Mouse (Mus musculus) stomach, postnatal 0 days (tissue): ENCODE data around the gene Cd3d.

Source experiments
- CTCF ChIP-seq: IDR thresholded peaks from 2 replicates; pipeline ENCODE4 v1.5.1; 2016; ENCODE audit warnings: antibody characterized with exemption, low read depth, mild to moderate bottlenecking, moderate library complexity
- EP300 ChIP-seq: optimal IDR thresholded peaks from 2 replicates; pipeline ENCODE3; 2016; ENCODE audit warnings: antibody characterized with exemption

DNA sequence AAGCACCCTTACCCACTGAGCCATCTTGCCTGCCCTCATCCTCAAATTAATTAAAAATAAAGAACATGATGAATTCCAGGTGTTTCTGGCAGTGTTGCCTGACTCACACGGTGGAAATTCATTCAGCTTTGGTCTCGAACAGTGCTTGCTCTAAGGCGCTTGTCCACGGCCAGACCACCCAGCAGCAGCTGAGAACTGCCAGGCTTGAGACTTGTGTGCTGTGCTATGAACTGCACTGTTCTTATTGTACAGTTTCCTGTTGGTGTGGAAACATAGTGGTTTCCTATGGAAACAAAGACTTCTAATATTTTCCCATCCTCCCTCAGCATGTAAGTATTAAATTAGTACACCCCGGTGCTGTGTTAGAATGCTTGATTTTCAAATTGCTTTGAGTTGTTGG lies 5.4 kb downstream of the Cd3d start:
- TF ChIP-seq CTCF (no peak), EP300 (no peak)
